Mouse (Mus musculus) adipose tissue, adult 10 weeks (tissue): Measurements from ENCODE around the gene Ucp3. TPM values are rescaled to one million over a fixed set of nuclear protein-coding genes. Genes with fewer than 3 reads are reported as not detected.

ENCODE experiments used
- polyA plus RNA-seq: library from polyadenylated mRNA; stranded (reverse); fragments of 350-450 nt; fragmentation: Illumina TruSeq; extraction: RNeasy Lipid Tissue Mini Kit (QIAGEN cat#74804); gene quantifications from one replicate; pipeline ENCODE4 v1.2.3, GENCODE M21; 2014; ENCODE audit warnings: low read depth, low replicate concordance

The Ucp3 gene
- polyA plus RNA-seq, result 10.0 TPM

GRCm38 (mm10) chr7:100472777-100473176, at the start of gene Ucp3:
Gene Ucp3 (plus strand): TSS chr7:100472990.

GRCm38 (mm10) chr7:100493117-100493483, 20.3 kb downstream of the Ucp3 start, which contains the start of gene Ucp2:
Gene Ucp2 (plus strand): TSS chr7:100493337.

GRCm38 (mm10) chr7:100514573-100514972, 41.8 kb downstream of the Ucp3 start, which contains the start of gene Dnajb13:
Gene Dnajb13 (minus strand): TSS chr7:100514960.

Other genes with a start within 250 kb of the Ucp3 start
- 7.0 TPM for gene Pgm2l1, start 245.6 kb upstream of the Ucp3 start, polyA plus RNA-seq
- not detected for gene P4ha3, start 187.5 kb upstream of the Ucp3 start, polyA plus RNA-seq
- gene C2cd3, start 100.8 kb upstream of the Ucp3 start, polyA plus RNA-seq, result 24.0 TPM
- gene Ppme1, start 100.7 kb upstream of the Ucp3 start, polyA plus RNA-seq, result 35.6 TPM
- gene Ucp2, start 20.3 kb downstream of the Ucp3 start, polyA plus RNA-seq, result 473 TPM
- 8.0 TPM for gene Dnajb13, start 42.0 kb downstream of the Ucp3 start, polyA plus RNA-seq
- 18.5 TPM for gene Coa4, start 64.1 kb downstream of the Ucp3 start, polyA plus RNA-seq
- 67.0 TPM for gene Rab6a, start 134.4 kb downstream of the Ucp3 start, polyA plus RNA-seq
- gene Mrpl48, start 135.3 kb downstream of the Ucp3 start, polyA plus RNA-seq, result 63.4 TPM
- gene Plekhb1, start 189.4 kb downstream of the Ucp3 start, polyA plus RNA-seq, result 18.3 TPM
- 21.4 TPM for gene Fam168a, start 233.6 kb downstream of the Ucp3 start, polyA plus RNA-seq